Mouse (Mus musculus): Measurements from ENCODE around the gene Trp53i13. TPM values are rescaled to one million over a fixed set of nuclear protein-coding genes. Genes with fewer than 3 reads are reported as not detected.

Trp53i13 gene
- polyA plus RNA-seq, 1 experiment from 2014 or later: 24.7 TPM

GRCm38 (mm10) chr11:77519043-77519442 is 3.3 kb upstream of the Trp53i13 start, which contains the start of gene Gm10392:
Gene Gm10392 (minus strand): TSS chr11:77519198.
- WGBS: 45% methylated on average over 5 of the region's 5 CpGs
- Histone ChIP-seq H3K4me2 (ENCODE audit: low read depth, low read length) (peak within 1 kb of the TSS; percentile 10; the same call in 1 of the 2 replicates), H3K9me3 (replicated peaks; ENCODE audit: control insufficient read depth, low read length) (no peaks in the 10 kb centered on the region), H3K27me3 (ENCODE audit: control insufficient read depth, insufficient read depth, low read length) (peaks cover 4% of the 10 kb centered on the region; the same call in 1 of the 2 replicates), H3K9ac (ENCODE audit: low read length) (no peak within 1 kb of the TSS; the same call in 1 of the 2 replicates), H3K4me1 (ENCODE audit: control insufficient read depth, insufficient read depth, low read length) (peaks cover 13% of the 10 kb centered on the region), H3K27ac (ENCODE audit: low read length) (peak within 1 kb of the TSS; percentile 59), H3K36me3 (ENCODE audit: control insufficient read depth, insufficient read depth) (no peaks in the 10 kb centered on the region), H3K4me3 (ENCODE audit: low read length) (no peak within 1 kb of the TSS)
- ATAC-seq (replicated peaks; ENCODE audit: extremely low read depth, insufficient read depth, low FRiP score): no peak

- H3K9me3 ChIP-seq (replicated peaks; ENCODE audit: control insufficient read depth, low read length): no peaks in the 10 kb centered on the region
- H3K27ac ChIP-seq (ENCODE audit: low read length): peak overlapping the region; percentile 59; the same call in 1 of the 2 replicates
- peak overlapping the region; percentile 10; the same call in 1 of the 2 replicates for H3K4me2 ChIP-seq (ENCODE audit: low read depth, low read length)
- no peak for ATAC-seq (replicated peaks; ENCODE audit: extremely low read depth, insufficient read depth, low FRiP score)
- 77% methylated on average over 27 of the region's 27 CpGs for WGBS
- peaks cover 4% of the 10 kb centered on the region; the same call in 1 of the 2 replicates for H3K27me3 ChIP-seq (ENCODE audit: control insufficient read depth, insufficient read depth, low read length)
- H3K4me1 ChIP-seq (ENCODE audit: control insufficient read depth, insufficient read depth, low read length): peaks cover 18% of the 10 kb centered on the region
- H3K9ac ChIP-seq (ENCODE audit: low read length): no peak overlapping the region
- H3K4me3 ChIP-seq (ENCODE audit: low read length): no peak overlapping the region
- no peaks in the 10 kb centered on the region for H3K36me3 ChIP-seq (ENCODE audit: control insufficient read depth, insufficient read depth)
Measured at GRCm38 (mm10) chr11:77518051-77518798, 2.4 kb upstream of the Trp53i13 start.

GRCm38 (mm10) chr11:77516553-77517425 is 1.0 kb upstream of the Trp53i13 start:
- no peak overlapping the region for H3K9ac ChIP-seq (ENCODE audit: low read length)
- no peak for ATAC-seq (replicated peaks; ENCODE audit: extremely low read depth, insufficient read depth, low FRiP score)
- 82% methylated on average over 5 of the region's 5 CpGs for WGBS
- H3K4me1 ChIP-seq (ENCODE audit: control insufficient read depth, insufficient read depth, low read length): peaks cover 25% of the 10 kb centered on the region
- H3K27me3 ChIP-seq (ENCODE audit: control insufficient read depth, insufficient read depth, low read length): peaks cover 4% of the 10 kb centered on the region; the same call in 1 of the 2 replicates
- no peak overlapping the region for H3K4me3 ChIP-seq (ENCODE audit: low read length)
- H3K27ac ChIP-seq (ENCODE audit: low read length): no peak overlapping the region
- H3K36me3 ChIP-seq (ENCODE audit: control insufficient read depth, insufficient read depth): no peaks in the 10 kb centered on the region
- H3K9me3 ChIP-seq (replicated peaks; ENCODE audit: control insufficient read depth, low read length): no peaks in the 10 kb centered on the region
- peak overlapping the region; percentile 23 for H3K4me2 ChIP-seq (ENCODE audit: low read depth, low read length)

- H3K36me3 ChIP-seq (ENCODE audit: control insufficient read depth, insufficient read depth): no peaks in the 10 kb centered on the region
- peak within 1 kb of the TSS; percentile 74 for H3K4me3 ChIP-seq (ENCODE audit: low read length)
- H3K9ac ChIP-seq (ENCODE audit: low read length): peak within 1 kb of the TSS; percentile 78
- under 1% methylated on average over 72 of the region's 72 CpGs for WGBS
- ATAC-seq (replicated peaks; ENCODE audit: extremely low read depth, insufficient read depth, low FRiP score): peak; percentile 44
- H3K4me1 ChIP-seq (ENCODE audit: control insufficient read depth, insufficient read depth, low read length): peaks cover 25% of the 10 kb centered on the region
- H3K4me2 ChIP-seq (ENCODE audit: low read depth, low read length): peak within 1 kb of the TSS; percentile 98
- H3K27me3 ChIP-seq (ENCODE audit: control insufficient read depth, insufficient read depth, low read length): peaks cover 4% of the 10 kb centered on the region; the same call in 1 of the 2 replicates
- H3K27ac ChIP-seq (ENCODE audit: low read length): peak within 1 kb of the TSS; percentile 58
- no peaks in the 10 kb centered on the region for H3K9me3 ChIP-seq (replicated peaks; ENCODE audit: control insufficient read depth, low read length)
Measured at GRCm38 (mm10) chr11:77514832-77515636, 746 bp downstream of the Trp53i13 start, which contains the start of gene Abhd15. Gene Abhd15 (plus strand): TSS chr11:77515121.

- peak overlapping the region; percentile 75 for H3K9ac ChIP-seq (ENCODE audit: low read length)
- WGBS: 7% methylated on average over 19 of the region's 19 CpGs
- H3K4me3 ChIP-seq (ENCODE audit: low read length): peak overlapping the region; percentile 74
- H3K9me3 ChIP-seq (replicated peaks; ENCODE audit: control insufficient read depth, low read length): no peaks in the 10 kb centered on the region
- peak overlapping the region; percentile 58 for H3K27ac ChIP-seq (ENCODE audit: low read length)
- H3K4me1 ChIP-seq (ENCODE audit: control insufficient read depth, insufficient read depth, low read length): peaks cover 25% of the 10 kb centered on the region
- peak overlapping the region; percentile 98 for H3K4me2 ChIP-seq (ENCODE audit: low read depth, low read length)
- H3K27me3 ChIP-seq (ENCODE audit: control insufficient read depth, insufficient read depth, low read length): peaks cover 4% of the 10 kb centered on the region; the same call in 1 of the 2 replicates
- no peaks in the 10 kb centered on the region for H3K36me3 ChIP-seq (ENCODE audit: control insufficient read depth, insufficient read depth)
- ATAC-seq (replicated peaks; ENCODE audit: extremely low read depth, insufficient read depth, low FRiP score): no peak
Measured at GRCm38 (mm10) chr11:77514281-77514831, 1.4 kb downstream of the Trp53i13 start.

- no peaks in the 10 kb centered on the region for H3K9me3 ChIP-seq (replicated peaks; ENCODE audit: control insufficient read depth, low read length)
- 11% methylated on average over 10 of the region's 10 CpGs for WGBS
- H3K4me2 ChIP-seq (ENCODE audit: low read depth, low read length): peak overlapping the region; percentile 98
- H3K4me3 ChIP-seq (ENCODE audit: low read length): peak overlapping the region; percentile 74
- H3K36me3 ChIP-seq (ENCODE audit: control insufficient read depth, insufficient read depth): no peaks in the 10 kb centered on the region
- peak overlapping the region; percentile 78 for H3K9ac ChIP-seq (ENCODE audit: low read length)
- H3K4me1 ChIP-seq (ENCODE audit: control insufficient read depth, insufficient read depth, low read length): peaks cover 25% of the 10 kb centered on the region
- peaks cover 4% of the 10 kb centered on the region; the same call in 1 of the 2 replicates for H3K27me3 ChIP-seq (ENCODE audit: control insufficient read depth, insufficient read depth, low read length)
- H3K27ac ChIP-seq (ENCODE audit: low read length): peak overlapping the region; percentile 60
- no peak for ATAC-seq (replicated peaks; ENCODE audit: extremely low read depth, insufficient read depth, low FRiP score)
Measured at GRCm38 (mm10) chr11:77513811-77514170, 2.0 kb downstream of the Trp53i13 start.

GRCm38 (mm10) chr11:77512891-77513810 is 2.6 kb downstream of the Trp53i13 start:
- Histone ChIP-seq H3K9me3 (replicated peaks; ENCODE audit: control insufficient read depth, low read length) (no peaks in the 10 kb centered on the region), H3K27me3 (ENCODE audit: control insufficient read depth, insufficient read depth, low read length) (peaks cover 4% of the 10 kb centered on the region; the same call in 1 of the 2 replicates), H3K4me3 (ENCODE audit: low read length) (peak overlapping the region; percentile 74), H3K4me2 (ENCODE audit: low read depth, low read length) (peak overlapping the region; percentile 98), H3K36me3 (ENCODE audit: control insufficient read depth, insufficient read depth) (no peaks in the 10 kb centered on the region), H3K9ac (ENCODE audit: low read length) (peak overlapping the region; percentile 81), H3K4me1 (ENCODE audit: control insufficient read depth, insufficient read depth, low read length) (peaks cover 32% of the 10 kb centered on the region), H3K27ac (ENCODE audit: low read length) (peak overlapping the region; percentile 62)
- WGBS: under 1% methylated on average over 68 of the region's 84 CpGs
- peak; percentile 76 for ATAC-seq (replicated peaks; ENCODE audit: extremely low read depth, insufficient read depth, low FRiP score)

All from heart, embryonic 16.5 days (tissue).